Mouse (Mus musculus) forebrain, embryonic 13.5 days (tissue): ENCODE measurements at regions not wholly inside any gene's neighbourhood (a gene's known extent, or its start where the extent isn't known, plus 50 kb on each side); places are given as distances from the start of the nearest gene placed in this dataset.

ENCODE experiments used
- ATAC-seq: fragments of 200-750 bp; cut with Nextera tagmentation; 2 replicates; pipeline ENCODE4 v1.8.0; 2017
- H3K27ac ChIP-seq: fragments of 300-500 bp; sonication (generic); 2 replicates; pipeline ENCODE4 v1.5.1; 2015; ENCODE audit warnings: inconsistent platforms, mild to moderate bottlenecking, moderate library complexity
- H3K27me3 ChIP-seq: fragments of 300-500 bp; sonication (generic); 2 replicates; pipeline ENCODE4 v1.6.1; 2015; ENCODE audit warnings: mild to moderate bottlenecking, inconsistent platforms
- H3K36me3 ChIP-seq: fragments of 300-500 bp; sonication (generic); 2 replicates; pipeline ENCODE4 v1.6.1; 2015; ENCODE audit warnings: mild to moderate bottlenecking, inconsistent platforms; ENCODE audit not compliant: poor library complexity, severe bottlenecking
- H3K4me1 ChIP-seq: fragments of 300-500 bp; sonication (generic); 2 replicates; pipeline ENCODE4 v1.6.1; 2015; ENCODE audit warnings: inconsistent platforms
- H3K4me2 ChIP-seq: fragments of 300-500 bp; sonication (generic); 2 replicates; pipeline ENCODE4 v1.6.1; 2015; ENCODE audit warnings: inconsistent platforms, mild to moderate bottlenecking, moderate library complexity
- H3K4me3 ChIP-seq: fragments of 300-500 bp; sonication (generic); 2 replicates; pipeline ENCODE4 v1.5.1; 2015; ENCODE audit warnings: mild to moderate bottlenecking, inconsistent platforms
- H3K9ac ChIP-seq: fragments of 300-500 bp; sonication (generic); 2 replicates; pipeline ENCODE4 v1.6.1; 2015; ENCODE audit warnings: mild to moderate bottlenecking, inconsistent platforms
- H3K9me3 ChIP-seq: fragments of 300-500 bp; sonication (generic); replicated peaks from 2 replicates; pipeline ENCODE4 v1.6.1; 2016; ENCODE audit warnings: inconsistent platforms
- WGBS: fragments of 180-500 bp; shearing (Covaris S2); methylation state at CpG from one replicate; pipeline ENCODE4 v1.1.7; 2015; 5-methylcytosine and 5-hydroxymethylcytosine counted together

DNA sequence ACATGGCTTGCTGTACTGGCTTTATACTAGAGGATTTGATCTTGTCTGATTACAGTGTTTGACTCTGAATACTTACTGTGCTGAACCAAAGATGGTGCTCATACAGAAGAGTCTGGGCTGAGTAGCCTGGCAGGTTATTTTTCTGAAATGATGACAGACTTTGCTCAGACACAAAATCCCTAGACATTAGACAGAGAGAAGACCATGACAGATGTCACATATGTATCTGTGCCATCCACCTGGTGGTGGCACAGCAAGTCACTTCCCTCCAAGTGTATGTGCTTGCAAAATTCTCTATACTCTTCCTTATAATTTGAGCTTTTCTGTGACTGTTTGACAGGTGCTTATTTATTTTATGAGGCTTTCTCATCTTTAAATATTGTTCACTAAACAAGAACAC is 80.7 kb downstream of the Gm7361 start:
- Histone ChIP-seq H3K36me3 (no peaks in the 10 kb centered on the region), H3K9me3 (no peaks in the 10 kb centered on the region), H3K27ac (no peak overlapping the region), H3K9ac (no peak overlapping the region), H3K4me2 (no peak overlapping the region), H3K4me3 (no peak overlapping the region), H3K27me3 (no peaks in the 10 kb centered on the region), H3K4me1 (no peaks in the 10 kb centered on the region)
- no peak for ATAC-seq

DNA sequence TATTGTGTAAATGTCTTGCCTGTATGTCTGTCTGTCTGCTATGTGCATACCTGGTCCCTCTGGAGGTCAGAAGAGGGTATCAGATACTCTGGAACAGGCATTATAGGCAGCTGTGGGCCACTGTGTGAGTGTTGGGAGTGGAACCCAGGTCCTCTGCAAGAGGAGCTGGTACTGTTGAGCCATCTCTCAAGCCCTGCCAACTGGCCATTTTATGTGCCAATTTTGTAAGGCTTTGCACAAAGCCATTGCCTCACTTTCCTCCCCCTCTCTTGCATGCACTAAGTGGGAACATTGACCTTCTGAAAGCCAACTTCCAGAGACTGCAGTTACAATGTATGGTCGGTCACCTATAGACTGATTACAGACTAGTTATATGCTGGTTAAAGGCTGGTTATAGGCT is 81.8 kb downstream of the Gm7361 start:
- no peak overlapping the region for H3K4me3 ChIP-seq
- WGBS = 96% methylated on average over 1 of the region's 1 CpGs
- no peak for ATAC-seq

DNA sequence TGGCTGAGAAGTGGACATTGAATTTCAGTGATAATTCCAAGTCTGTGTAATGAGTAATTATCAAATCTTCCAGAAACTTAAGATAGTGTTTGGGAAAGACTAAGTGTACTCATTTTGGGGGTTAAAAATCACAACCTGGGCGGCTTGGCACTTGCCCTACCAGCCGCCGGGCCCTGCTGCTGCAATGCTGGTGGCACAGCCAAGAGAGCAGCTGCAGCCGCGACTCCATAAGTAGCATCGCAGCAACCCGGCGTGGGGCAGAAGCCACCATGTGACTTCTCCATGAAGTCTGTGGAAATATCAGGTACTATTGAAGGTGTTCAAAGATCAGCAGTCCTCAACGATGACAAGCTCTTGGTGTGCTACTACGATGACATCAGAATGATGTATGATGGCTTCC is 97.7 kb downstream of the Gm7361 start:
- Histone ChIP-seq H3K4me1 (no peaks in the 10 kb centered on the region), H3K27ac (no peak overlapping the region), H3K27me3 (no peaks in the 10 kb centered on the region), H3K9me3 (no peaks in the 10 kb centered on the region), H3K4me3 (no peak overlapping the region), H3K9ac (no peak overlapping the region), H3K4me2 (no peak overlapping the region), H3K36me3 (no peaks in the 10 kb centered on the region)
- WGBS = 93% methylated on average over 10 of the region's 10 CpGs
- no peak for ATAC-seq

More for the DNA sequence above, 81.8 kb downstream of the Gm7361 start:
- Histone ChIP-seq H3K27ac (no peak overlapping the region), H3K4me1 (no peaks in the 10 kb centered on the region), H3K27me3 (no peaks in the 10 kb centered on the region), H3K36me3 (no peaks in the 10 kb centered on the region), H3K9ac (no peak overlapping the region), H3K4me2 (no peak overlapping the region), H3K9me3 (no peaks in the 10 kb centered on the region)

DNA sequence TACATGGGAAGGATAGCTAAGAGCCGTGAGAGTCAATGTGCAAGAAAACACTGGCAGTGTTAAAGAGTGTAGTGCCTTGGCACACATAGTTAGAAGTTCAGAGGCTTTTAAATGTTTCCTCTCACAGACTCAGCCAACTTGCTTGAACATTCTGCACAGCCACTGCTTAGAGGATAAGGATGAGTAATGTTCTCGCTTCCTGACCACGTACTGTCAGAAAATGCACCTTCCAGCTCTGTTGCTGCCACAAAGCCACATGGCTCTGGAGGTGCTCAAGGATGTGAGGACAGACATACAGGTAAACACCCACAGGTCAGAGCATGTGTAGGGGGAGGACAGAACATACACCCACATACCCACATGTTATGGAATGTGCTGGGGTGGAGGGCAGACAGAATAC is 101.6 kb downstream of the Gm7361 start:
- ATAC-seq = no peak
- H3K4me1 ChIP-seq = no peaks in the 10 kb centered on the region
- no peak overlapping the region for H3K9ac ChIP-seq
- H3K27ac ChIP-seq = no peak overlapping the region
- H3K36me3 ChIP-seq = no peaks in the 10 kb centered on the region
- H3K27me3 ChIP-seq = no peaks in the 10 kb centered on the region
- H3K9me3 ChIP-seq = no peaks in the 10 kb centered on the region
- no peak overlapping the region for H3K4me2 ChIP-seq
- no peak overlapping the region for H3K4me3 ChIP-seq
- WGBS = 97% methylated on average over 3 of the region's 3 CpGs

DNA sequence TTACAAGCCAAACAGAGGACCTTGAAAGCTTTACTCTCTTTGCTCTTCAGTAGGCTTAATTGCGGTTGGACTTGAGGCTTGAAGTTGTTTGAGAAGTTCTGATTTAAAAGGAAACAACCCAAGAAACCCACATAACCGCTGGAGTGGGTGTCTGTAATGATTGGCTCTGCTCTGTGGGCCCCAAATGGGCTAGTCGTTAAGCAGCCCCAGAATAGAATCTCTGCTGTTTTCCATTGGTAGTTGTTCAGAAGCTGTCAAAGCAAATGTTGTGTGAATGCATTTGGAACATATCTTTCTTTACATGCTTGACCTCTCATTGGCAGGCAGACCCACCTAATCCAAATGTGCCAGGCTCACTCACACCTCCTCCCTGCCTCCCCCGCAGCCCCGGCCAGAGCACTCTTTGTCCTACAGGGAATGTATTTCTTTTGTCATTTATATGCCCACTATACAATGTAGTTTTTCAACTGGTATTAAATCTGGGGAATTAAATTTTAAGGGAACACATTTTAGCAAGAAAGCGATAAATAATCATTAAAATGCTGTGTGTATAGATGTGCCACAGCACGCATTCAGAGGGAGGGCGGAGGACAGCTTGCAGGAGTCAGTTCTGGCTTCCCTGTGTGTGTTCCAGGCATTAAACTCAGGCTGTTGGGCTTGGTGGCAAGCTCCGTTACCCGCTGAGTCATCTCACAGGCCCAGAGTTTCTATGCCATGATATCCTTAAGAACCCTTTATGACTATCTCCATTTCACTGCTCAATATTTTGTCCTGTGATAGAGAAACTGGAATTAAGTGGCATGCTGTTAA is 116.9 kb downstream of the Gm7361 start:
- Histone ChIP-seq H3K4me1 (peaks cover 12% of the 10 kb centered on the region), H3K27me3 (no peaks in the 10 kb centered on the region), H3K27ac (no peak overlapping the region), H3K9ac (no peak overlapping the region), H3K9me3 (no peaks in the 10 kb centered on the region), H3K4me2 (peak overlapping the region; percentile 19; the same call in 1 of the 2 replicates), H3K4me3 (no peak overlapping the region), H3K36me3 (no peaks in the 10 kb centered on the region)
- 33% methylated on average over 10 of the region's 10 CpGs for WGBS
- ATAC-seq = peak; percentile 50; the same call in 1 of the 2 replicates

DNA sequence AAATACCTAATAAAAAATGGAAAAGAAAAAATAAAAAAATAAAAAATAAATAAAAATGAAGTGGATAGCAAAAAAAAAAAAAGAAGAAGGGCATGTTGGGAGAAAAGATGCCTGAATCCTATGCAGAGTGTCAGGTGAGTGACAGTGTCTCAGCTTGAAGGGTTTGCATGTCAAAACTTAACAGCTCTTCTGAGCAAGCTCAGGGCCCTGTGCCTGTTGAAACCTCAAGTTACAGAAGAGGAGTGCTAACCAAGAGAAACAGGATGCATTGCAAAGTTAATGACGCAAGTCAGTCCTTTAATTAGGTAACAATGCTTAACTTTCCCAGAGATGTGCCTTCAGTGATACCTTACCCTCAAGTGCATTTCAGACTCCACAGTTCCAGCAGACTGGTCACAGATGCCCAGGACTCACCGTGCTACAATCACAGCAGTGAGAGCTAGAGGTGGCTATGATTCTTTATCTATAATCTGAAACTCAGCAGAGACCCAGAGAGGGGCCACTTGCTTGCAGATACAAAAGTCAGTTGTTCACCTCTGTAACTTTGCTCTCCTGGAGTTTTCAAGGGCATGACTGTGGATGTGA is 149.7 kb downstream of the Gm7361 start:
- no peaks in the 10 kb centered on the region for H3K4me1 ChIP-seq
- H3K36me3 ChIP-seq = no peaks in the 10 kb centered on the region
- no peak overlapping the region for H3K4me2 ChIP-seq
- no peak overlapping the region for H3K27ac ChIP-seq
- H3K9ac ChIP-seq = no peak overlapping the region
- WGBS = 83% methylated on average over 2 of the region's 2 CpGs
- no peak for ATAC-seq
- H3K4me3 ChIP-seq = no peak overlapping the region
- H3K27me3 ChIP-seq = no peaks in the 10 kb centered on the region
- no peaks in the 10 kb centered on the region for H3K9me3 ChIP-seq

DNA sequence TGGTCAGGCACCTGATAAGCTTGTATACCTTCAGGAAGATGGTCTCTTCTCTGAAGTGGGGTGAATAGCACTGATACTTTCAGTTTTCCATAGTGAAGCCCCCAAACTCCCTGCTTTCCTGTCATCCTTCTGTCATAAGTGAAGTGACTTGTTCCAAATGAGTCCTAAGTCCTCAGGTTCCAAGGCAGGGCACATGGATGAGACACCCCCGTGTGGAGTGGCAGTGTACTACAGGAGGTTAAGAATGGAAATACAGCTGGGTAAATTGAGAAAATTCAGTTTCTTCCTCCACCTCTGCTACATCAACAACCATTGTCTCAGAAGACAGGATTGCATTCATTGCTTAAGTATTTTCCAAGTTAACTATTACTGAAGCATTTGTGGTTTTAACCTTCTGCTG is 155.7 kb downstream of the Gm7361 start:
- Histone ChIP-seq H3K27me3 (no peaks in the 10 kb centered on the region), H3K27ac (no peak overlapping the region), H3K9me3 (no peaks in the 10 kb centered on the region), H3K9ac (no peak overlapping the region), H3K4me1 (no peaks in the 10 kb centered on the region), H3K36me3 (no peaks in the 10 kb centered on the region), H3K4me3 (no peak overlapping the region), H3K4me2 (no peak overlapping the region)
- ATAC-seq = no peak
- WGBS = 44% methylated on average over 1 of the region's 1 CpGs

DNA sequence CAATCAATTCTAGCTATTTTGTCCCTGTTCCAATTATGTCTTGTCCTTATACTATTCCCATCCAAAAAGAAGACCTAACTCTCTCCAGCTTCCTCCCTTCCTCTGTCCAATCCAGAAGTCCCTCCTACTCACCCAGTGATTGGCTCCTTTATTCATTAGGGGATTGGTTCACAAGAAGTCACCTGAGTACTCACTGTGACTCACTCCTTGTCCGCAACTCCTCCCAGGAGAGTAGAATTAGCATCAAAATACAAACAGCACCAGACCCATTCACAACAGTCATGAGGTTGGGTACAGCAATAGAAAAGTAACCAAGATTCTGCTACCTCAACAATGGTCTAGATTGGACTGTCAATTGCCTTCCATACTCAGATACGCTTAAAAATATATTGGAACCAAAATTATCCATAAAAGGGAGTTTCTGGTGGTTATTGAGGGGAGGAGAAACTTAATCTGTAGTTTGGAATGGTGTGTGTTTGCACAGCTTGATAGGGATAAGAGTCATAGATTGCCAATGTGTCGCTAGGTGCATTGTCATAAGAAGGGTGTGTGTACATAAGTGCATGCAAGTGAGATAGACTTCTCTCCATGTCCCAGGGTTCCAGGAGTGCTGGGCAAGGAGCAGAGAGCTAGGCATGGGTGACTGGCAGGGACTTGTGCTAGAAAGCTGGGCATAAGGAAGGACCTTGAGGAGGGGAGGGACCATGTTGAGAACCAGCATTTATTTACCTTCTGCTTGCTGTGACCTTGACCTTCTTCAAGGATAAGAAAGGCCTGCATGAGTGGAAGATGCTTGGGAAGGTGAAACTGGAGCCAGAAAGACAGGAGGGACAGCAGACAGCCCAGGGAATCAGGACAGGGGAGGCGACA is 187.1 kb downstream of the Gm7361 start:
- H3K9ac ChIP-seq = no peak overlapping the region

DNA sequence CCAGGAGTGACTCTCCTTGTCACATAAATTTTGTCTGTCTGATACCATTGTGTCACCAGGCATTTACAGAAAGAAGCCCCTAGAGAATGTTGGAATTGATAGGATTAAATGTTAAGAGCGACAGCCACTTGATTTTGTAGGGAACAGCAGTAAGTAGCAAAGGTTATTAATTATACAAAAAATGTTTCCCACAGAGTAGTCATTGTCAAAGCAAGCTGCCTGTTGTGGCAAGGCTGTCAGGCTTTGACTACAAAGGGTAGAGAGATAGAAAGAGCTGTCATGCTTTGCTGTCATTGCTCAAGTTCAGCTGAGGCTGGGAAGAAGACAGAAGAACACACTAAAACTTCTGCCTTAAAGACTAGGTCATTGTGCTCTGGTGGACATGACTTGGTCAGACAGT is 193.8 kb downstream of the Gm7361 start:
- 51% methylated on average over 1 of the region's 1 CpGs for WGBS
- H3K9me3 ChIP-seq = no peaks in the 10 kb centered on the region
- no peak for ATAC-seq
- H3K36me3 ChIP-seq = no peaks in the 10 kb centered on the region
- H3K9ac ChIP-seq = no peak overlapping the region
- no peaks in the 10 kb centered on the region for H3K4me1 ChIP-seq
- H3K4me3 ChIP-seq = no peak overlapping the region
- H3K27ac ChIP-seq = no peak overlapping the region
- H3K27me3 ChIP-seq = no peaks in the 10 kb centered on the region
- H3K4me2 ChIP-seq = no peak overlapping the region

More for the DNA sequence above, 187.1 kb downstream of the Gm7361 start:
- no peak overlapping the region for H3K4me3 ChIP-seq
- no peak overlapping the region for H3K27ac ChIP-seq
- no peaks in the 10 kb centered on the region for H3K9me3 ChIP-seq
- H3K4me2 ChIP-seq = no peak overlapping the region
- H3K36me3 ChIP-seq = no peaks in the 10 kb centered on the region
- no peaks in the 10 kb centered on the region for H3K4me1 ChIP-seq
- no peak for ATAC-seq
- WGBS = 82% methylated on average over 4 of the region's 4 CpGs
- H3K27me3 ChIP-seq = no peaks in the 10 kb centered on the region

DNA sequence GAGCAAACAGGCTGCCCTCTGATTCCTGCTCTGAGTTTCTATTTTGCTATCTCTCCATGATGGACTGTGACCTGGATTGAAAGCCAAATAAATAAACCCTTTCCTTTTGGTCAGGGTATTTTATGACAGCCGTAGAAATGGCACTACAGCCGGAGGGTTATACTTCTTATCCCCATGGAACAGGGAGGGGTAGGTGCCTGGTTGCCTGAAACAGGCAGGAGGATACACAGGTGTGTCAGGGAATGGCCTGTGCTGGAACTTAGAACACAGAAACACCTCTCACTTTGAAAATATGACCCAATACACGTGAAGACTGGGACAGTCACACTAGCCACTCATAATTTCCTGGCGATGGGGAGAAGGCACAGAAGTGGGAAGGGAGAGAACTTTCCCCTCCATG is 200.1 kb downstream of the Gm7361 start:
- no peak overlapping the region for H3K4me2 ChIP-seq
- no peak overlapping the region for H3K27ac ChIP-seq
- no peaks in the 10 kb centered on the region for H3K4me1 ChIP-seq
- H3K9ac ChIP-seq = no peak overlapping the region
- ATAC-seq = no peak
- no peaks in the 10 kb centered on the region for H3K27me3 ChIP-seq
- H3K9me3 ChIP-seq = no peaks in the 10 kb centered on the region
- 90% methylated on average over 4 of the region's 4 CpGs for WGBS
- H3K4me3 ChIP-seq = no peak overlapping the region
- H3K36me3 ChIP-seq = no peaks in the 10 kb centered on the region

DNA sequence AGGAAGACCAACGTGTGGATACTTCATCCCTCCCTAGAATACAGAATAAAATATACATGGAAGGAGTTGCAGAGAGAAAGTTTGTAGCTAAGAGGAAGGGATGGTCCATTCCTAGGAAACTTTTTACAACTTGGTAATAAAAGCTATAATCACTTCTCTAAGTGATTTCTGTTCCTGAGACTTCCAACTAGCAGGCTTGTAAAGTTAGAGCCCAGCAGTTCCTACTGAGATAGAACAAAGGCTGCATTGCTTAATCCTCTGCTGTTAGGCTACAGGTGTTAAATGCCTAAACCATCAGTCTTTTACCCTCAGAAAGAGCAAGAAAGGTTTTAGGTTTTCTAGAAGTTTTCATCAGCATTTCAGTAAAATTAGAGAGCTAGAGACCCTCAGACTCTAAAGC is 209.2 kb downstream of the Gm7361 start:
- Histone ChIP-seq H3K27ac (no peak overlapping the region), H3K4me1 (no peaks in the 10 kb centered on the region)
- WGBS = 65% methylated on average over 1 of the region's 1 CpGs

DNA sequence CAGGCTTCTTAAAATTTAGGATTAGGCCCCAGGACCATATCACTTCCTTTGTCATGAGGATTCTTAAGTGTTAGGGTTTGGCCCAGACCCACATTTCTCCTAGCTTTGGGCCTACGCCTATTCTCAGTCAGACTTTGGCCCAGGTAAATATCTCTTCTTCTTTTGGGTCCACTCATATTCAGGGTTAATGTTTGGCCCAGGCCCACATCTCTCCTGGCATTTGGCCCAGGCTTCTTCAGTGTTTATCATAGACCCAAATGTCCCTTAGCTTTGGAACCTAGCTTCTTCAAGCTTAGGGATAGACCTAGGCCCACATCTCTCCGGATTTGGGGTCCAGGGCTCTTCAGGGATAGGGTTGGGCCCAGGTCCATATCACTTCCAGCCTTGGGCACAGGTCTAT is 228.2 kb downstream of the Gm7361 start:
- H3K36me3 ChIP-seq = no peaks in the 10 kb centered on the region
- H3K4me1 ChIP-seq = no peaks in the 10 kb centered on the region
- no peak for ATAC-seq
- no peaks in the 10 kb centered on the region for H3K9me3 ChIP-seq
- 88% methylated on average over 2 of the region's 2 CpGs for WGBS
- no peak overlapping the region for H3K27ac ChIP-seq
- H3K27me3 ChIP-seq = no peaks in the 10 kb centered on the region
- H3K4me3 ChIP-seq = no peak overlapping the region
- H3K9ac ChIP-seq = no peak overlapping the region
- no peak overlapping the region for H3K4me2 ChIP-seq

More for the DNA sequence above, 209.2 kb downstream of the Gm7361 start:
- Histone ChIP-seq H3K9me3 (no peaks in the 10 kb centered on the region), H3K9ac (no peak overlapping the region), H3K36me3 (no peaks in the 10 kb centered on the region), H3K27me3 (no peaks in the 10 kb centered on the region), H3K4me2 (no peak overlapping the region), H3K4me3 (no peak overlapping the region)
- ATAC-seq = no peak
